Mouse (Mus musculus) 3T3-L1 (cell line): ENCODE results near the gene Csf2rb2.
"Not testable (repeated sequence)": the region's sequence is repeated elsewhere in the genome, so short reads cannot be mapped to it uniquely, and the experiment has no call there.

Experiments
- DNase-seq: peaks from one replicate; pipeline ENCODE4 v3.0.0-alpha.2; 2015; ENCODE audit warnings: low read depth, low spot score

The Csf2rb2 gene

GRCm38 (mm10) chr15:78318338-78319171, 13.0 kb upstream of the Csf2rb2 start:
- DNase-seq: not testable (repeated sequence)

GRCm38 (mm10) chr15:78313659-78314058, 8.1 kb upstream of the Csf2rb2 start:
- DNase-seq: not testable (repeated sequence)

GRCm38 (mm10) chr15:78312421-78313233, 7.1 kb upstream of the Csf2rb2 start:
- DNase-seq: not testable (repeated sequence)

DNA sequence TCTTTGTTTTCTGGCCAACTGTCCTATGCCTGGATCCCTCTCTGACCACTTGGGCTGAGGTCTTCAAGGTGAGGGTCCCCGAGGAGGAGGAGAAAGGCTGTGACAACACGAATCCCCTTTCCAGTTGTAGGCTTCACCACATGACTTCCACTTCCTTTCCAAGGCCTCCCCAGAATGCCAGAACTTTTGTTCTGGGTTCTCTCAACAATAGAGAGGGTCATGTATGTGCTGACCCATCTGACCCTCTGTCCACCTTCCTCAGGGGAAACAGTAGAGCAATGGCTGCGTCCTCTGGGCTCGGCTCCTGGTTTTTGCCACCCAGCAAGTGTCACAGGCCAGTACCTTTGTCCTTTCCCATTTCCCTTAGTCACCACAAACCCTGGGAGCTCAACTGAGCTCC, 5.5 kb upstream of the Csf2rb2 start:
- DNase-seq: no peak

GRCm38 (mm10) chr15:78309865-78310264, 4.3 kb upstream of the Csf2rb2 start:
- DNase-seq: no peak

DNA sequence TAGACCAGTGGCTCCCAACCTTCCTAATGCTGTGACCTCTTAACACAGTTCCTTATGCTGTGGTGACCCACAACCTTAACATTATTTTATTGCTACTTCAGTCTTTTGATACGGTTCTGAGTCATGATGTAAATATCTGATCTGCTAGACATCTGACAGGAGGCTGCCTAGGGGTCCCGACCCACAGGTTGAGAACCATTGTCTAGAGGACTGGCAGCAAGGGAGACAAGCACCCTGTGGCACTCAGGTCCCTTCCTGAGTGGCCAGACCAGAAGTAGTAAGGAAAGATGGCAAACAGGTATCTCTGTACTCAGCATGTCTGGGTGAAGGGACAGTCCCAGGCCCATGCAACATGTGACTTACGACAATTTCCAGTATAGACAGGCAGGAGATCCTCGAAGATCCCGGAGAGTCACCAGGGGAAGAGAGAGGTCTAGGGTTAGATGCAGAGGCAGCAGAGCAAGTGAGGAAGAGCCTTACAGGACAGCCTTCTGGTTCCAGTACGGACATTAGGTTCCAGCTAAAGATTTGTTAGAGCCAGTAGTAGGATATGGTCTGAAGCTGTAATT, 1.8 kb downstream of the Csf2rb2 start:
- no peak for DNase-seq

GRCm38 (mm10) chr15:78302718-78303117, 2.8 kb downstream of the Csf2rb2 start:
- DNase-seq: no peak

GRCm38 (mm10) chr15:78300773-78301172, 4.7 kb downstream of the Csf2rb2 start:
- peak; percentile 63 for DNase-seq

DNA sequence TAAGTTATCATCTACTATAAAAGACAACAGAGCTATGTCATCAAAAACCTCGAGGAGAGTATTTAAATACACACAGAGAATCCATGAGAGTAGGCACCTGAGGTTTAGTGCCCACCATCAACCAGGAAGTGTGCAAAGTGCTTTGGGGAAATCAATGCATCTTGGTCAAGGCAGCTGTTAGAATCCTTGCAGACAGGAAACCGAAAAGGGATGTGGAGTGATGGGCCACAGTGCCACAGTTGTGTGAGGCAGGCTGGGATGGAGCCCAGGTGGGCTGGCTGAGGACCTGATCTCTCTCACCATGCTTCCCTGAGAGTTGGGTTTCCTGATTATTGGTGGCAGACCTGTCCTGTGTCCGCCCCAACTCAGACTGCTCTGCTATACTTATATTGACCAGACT, 5.9 kb downstream of the Csf2rb2 start:
- DNase-seq: no peak

DNA sequence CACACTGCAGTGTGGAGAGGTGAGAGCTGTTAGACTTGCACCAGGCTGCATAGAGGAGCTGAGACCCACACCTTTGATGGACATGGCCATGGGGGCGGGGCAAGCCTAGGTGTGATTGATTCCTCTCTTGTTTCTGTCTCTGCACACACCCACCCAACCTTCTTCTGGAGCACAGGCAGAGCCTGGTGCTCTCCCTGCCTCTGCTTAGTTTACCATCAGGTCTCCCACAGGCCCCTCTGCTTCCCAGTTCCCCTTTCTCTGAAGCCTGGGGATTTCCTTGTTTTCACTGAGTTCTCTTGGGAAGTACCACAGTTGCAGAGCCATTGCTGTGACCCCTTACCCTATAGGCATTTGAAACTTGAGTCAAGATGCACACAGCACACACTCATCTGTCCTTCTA, 7.0 kb downstream of the Csf2rb2 start:
- DNase-seq: no peak

- no peak for DNase-seq
These were observed 11.8 kb downstream of the Csf2rb2 start for GRCm38 (mm10) chr15:78293716-78294115.

DNA sequence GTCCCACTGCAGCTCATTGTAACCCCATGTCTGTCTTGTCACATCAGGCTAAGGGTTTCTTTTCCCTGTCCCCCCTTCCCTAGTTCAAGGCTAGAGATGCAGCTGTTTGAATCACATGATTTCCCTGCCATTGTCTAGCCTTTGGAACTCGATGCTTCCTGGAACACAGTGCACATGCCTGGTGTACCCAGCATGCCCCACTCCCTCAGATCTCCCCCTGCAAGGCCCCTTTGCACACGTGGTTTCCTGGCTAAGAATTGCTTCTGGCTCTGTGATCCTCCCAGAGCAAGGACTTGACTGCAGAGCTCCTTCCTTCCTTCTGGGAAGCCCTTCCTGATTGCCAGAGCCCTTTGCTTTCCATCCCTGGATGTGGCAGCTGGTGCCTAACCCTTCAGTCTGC, 12.3 kb downstream of the Csf2rb2 start:
- not testable (repeated sequence) for DNase-seq

DNA sequence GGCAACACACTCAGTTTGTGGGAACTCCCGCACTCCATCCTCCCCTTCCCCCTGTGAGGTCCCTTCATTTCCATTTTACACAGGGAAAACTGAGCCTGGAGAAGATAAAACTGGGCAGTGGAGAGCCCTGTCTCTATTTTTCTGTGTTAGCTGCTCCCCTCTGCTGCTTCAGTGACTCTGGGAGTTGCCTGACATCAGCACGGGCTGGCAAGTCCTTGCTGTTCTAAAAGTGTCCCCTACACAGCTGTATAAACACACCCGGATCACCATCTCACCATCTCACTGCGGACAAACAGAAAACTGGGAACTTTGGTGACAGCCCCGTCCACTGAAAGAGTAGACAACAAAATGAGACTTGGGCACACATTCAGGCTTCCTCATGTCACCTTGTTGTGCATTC, 15.7 kb downstream of the Csf2rb2 start:
- DNase-seq: not testable (repeated sequence)

DNA sequence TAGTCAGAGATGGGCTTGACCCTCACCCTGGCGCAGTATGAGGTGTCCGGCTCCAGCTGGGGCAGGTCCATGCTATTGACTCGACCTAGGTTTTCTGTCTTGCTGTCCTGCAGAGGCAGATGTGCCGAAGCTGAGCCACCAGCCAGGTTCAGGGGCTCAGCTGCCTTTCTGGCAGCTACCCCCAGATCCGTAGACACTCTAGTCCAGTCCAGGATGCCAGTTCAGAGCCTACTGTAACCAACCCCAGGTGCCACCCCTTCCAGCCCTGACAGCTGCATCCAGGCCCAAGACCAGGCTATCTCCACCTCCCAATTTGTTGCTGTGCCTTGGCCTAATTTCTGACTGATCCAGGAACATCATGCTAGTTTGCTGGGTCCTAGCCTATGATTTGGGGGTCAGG, 17.6 kb downstream of the Csf2rb2 start:
- DNase-seq: no peak

DNA sequence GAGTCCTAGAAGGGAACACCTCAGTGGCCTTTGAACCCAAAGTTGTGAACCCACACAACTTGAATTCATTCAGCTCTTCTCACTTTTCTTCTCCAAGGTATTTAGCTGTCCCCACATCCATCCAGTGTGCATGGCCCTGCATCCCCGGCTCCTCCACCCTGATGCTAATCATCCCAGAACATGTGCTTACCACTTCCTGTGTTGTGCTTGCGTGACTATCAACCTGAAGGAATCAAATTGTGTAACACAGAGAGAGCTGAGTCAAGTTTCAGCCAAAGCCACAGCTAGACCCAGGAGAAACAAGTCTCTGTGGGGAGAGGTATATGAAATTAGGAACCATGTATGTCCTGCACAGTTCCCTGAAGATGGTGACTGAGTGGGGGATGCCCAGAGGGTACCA, 27.2 kb downstream of the Csf2rb2 start:
- no peak for DNase-seq

GRCm38 (mm10) chr15:78271208-78271607, 34.3 kb downstream of the Csf2rb2 start:
- DNase-seq: no peak

GRCm38 (mm10) chr15:78267865-78268264, 37.7 kb downstream of the Csf2rb2 start:
- peak; percentile 30 for DNase-seq

DNA sequence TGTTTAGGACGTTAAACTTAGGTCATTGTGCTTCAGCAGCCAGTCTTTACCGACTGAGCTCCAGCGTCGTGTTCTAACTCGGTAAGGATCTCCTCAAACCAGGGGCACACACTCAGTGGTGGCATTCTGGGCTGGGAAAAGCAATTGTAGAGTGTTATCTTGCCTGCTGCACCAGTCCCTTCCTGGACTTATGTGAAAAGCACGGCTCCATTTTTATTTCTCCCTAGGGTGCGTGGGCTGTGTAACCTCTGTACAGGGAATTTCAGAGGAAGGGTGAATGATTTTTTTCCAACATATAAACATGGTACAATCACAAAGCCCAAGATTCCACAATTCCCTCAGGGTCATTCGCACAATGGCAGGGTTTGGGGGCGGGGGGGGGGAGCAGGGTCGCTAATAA, 38.1 kb downstream of the Csf2rb2 start:
- DNase-seq: no peak

- DNase-seq: no peak
These were observed 42.2 kb downstream of the Csf2rb2 start for GRCm38 (mm10) chr15:78263286-78263685.

DNA sequence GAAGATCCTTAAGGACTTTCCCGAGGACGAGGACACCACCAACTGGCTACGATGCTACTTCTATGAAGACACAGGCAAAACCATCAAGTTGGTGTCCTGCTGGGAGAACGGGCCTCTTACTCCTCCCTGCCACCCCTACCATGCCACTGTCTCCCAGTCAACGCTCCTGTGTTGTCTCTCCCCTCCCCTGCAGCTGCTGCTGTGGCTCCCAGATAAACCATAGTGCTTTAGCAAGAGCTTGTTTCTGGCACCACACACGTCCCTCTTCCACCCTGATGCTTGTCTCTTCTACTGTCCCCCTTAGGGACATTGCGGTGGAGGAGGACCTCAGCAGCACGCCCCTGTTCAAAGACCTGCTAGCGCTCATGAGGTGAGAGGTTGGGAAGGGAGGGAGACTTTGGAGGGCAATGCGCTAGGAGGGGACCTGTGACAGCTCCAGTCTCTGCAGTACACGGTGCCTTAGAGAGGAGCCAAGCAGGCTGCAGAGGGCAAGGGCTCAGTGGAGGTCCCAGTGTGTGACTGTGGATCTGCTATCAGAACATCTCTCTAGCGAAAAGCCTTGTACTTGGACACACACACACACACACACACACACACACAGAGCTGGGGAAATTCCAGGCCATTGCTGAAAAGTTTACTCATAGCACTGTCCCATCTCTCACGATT, 44.7 kb downstream of the Csf2rb2 start:
- no peak for DNase-seq

GRCm38 (mm10) chr15:78258246-78258865, 47.2 kb downstream of the Csf2rb2 start:
- DNase-seq: no peak
